Mouse (Mus musculus): ENCODE results near the gene Asl.

GRCm38 (mm10) chr5:130033869-130034268 is 4.8 kb upstream of the Asl start:
- TF ChIP-seq CTCF (IDR thresholded peaks at IDR 0.05), result no peak
- TF ChIP-seq EP300 (IDR thresholded peaks at IDR 0.05), result no peak
